Mouse (Mus musculus): ENCODE results near the gene Gabpb1.

Gabpb1 gene

GRCm38 (mm10) chr2:126593831-126594610 is 82.1 kb downstream of the Gabpb1 start:
- peak; percentile 46 for DNase-seq (ENCODE audit: low spot score)

DNA sequence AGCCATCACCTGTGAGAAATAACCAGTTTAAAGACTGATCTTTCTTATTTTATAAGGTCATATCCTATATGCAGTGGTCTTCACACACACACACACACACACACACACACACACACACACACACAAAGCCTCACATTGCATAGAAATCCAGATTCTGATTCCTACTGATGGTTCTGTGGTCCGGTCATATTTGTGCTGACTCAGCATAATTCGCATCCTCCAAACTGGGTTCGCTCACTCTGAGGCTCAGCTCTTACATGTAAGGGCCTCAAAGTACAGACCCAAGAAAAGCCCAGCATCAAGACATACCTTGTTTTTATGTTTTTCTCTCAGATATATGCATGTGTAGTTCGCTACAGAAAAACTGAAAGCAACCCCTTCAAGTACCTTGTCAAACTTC is 84.8 kb downstream of the Gabpb1 start:
- DNase-seq (ENCODE audit: low spot score), result no peak

GRCm38 (mm10) chr2:126587468-126587867 is 88.7 kb downstream of the Gabpb1 start:
- no peak for DNase-seq (ENCODE audit: low spot score)

- no peak for DNase-seq (ENCODE audit: low spot score)
Measured at GRCm38 (mm10) chr2:126584621-126585369, 91.3 kb downstream of the Gabpb1 start.

GRCm38 (mm10) chr2:126583960-126584359 is 92.2 kb downstream of the Gabpb1 start:
- DNase-seq (ENCODE audit: low spot score), result no peak

- no peak for DNase-seq (ENCODE audit: low spot score)
Measured at GRCm38 (mm10) chr2:126579282-126579681, 96.9 kb downstream of the Gabpb1 start.
